Mouse (Mus musculus) G1E (cell line): ENCODE data around the gene Cyp1b1. TPM values are rescaled to one million over a fixed set of nuclear protein-coding genes. Genes with fewer than 3 reads are reported as not detected.
A peak's percentile ranks its signal among the peaks of the same experiment; 100 is the strongest.

Experiments
- ATAC-seq: 2 replicates; pipeline ENCODE4 v1.8.0; 2016; ENCODE audit warnings: mild to moderate bottlenecking; ENCODE audit not compliant: insufficient number of reproducible peaks, poor library complexity, low FRiP score, severe bottlenecking; ENCODE audit errors: extremely low read depth
- DNase-seq: peaks from one replicate; pipeline ENCODE4 v3.0.0; 2012; ENCODE audit warnings: low spot score
- H3K27me3 ChIP-seq: 2 replicates; pipeline ENCODE4 v1.6.1; 2012; ENCODE audit warnings: mild to moderate bottlenecking, low read length, inconsistent platforms; ENCODE audit not compliant: insufficient read depth
- H3K36me3 ChIP-seq: replicated peaks from 2 replicates; pipeline ENCODE3; 2012; ENCODE audit warnings: mild to moderate bottlenecking, inconsistent platforms
- H3K4me1 ChIP-seq: 2 replicates; pipeline ENCODE4 v1.6.1; 2012; ENCODE audit warnings: low read depth, low read length, inconsistent platforms, mixed read lengths; ENCODE audit not compliant: insufficient read depth
- H3K4me3 ChIP-seq: 2 replicates; pipeline ENCODE4 v1.5.1; 2012; ENCODE audit warnings: low read depth, mild to moderate bottlenecking, inconsistent platforms, low read length, moderate library complexity, mixed read lengths
- H3K9me3 ChIP-seq: replicated peaks from 2 replicates; pipeline ENCODE4 v1.6.1; 2012; ENCODE audit warnings: inconsistent platforms
- CTCF ChIP-seq: IDR thresholded peaks from 2 replicates; pipeline ENCODE4 v1.5.1; 2012; ENCODE audit warnings: low read depth, low read length, inconsistent platforms, mixed read lengths
- GATA1 ChIP-seq: IDR thresholded peaks from 2 replicates; pipeline ENCODE4 v1.6.1; 2012; ENCODE audit warnings: borderline replicate concordance, low read length, inconsistent platforms, mixed read lengths
- GATA2 ChIP-seq: IDR thresholded peaks from 2 replicates; pipeline ENCODE4 v1.6.1; 2012; ENCODE audit warnings: low read depth, low read length, inconsistent platforms, borderline replicate concordance
- POLR2AphosphoS5 ChIP-seq: IDR thresholded peaks from 2 replicates; pipeline ENCODE4 v1.6.1; 2012; ENCODE audit warnings: low read depth, low read length, inconsistent platforms; ENCODE audit not compliant: insufficient replicate concordance
- TAL1 ChIP-seq: conservative IDR thresholded peaks from 2 replicates; pipeline ENCODE4 v1.6.1; 2012; ENCODE audit warnings: low read depth, low read length, inconsistent platforms, mixed read lengths
- polyA plus RNA-seq: library from polyadenylated mRNA; stranded (reverse); fragments of >175 nt; gene quantifications from 2 replicates; pipeline ENCODE4 v1.2.3, GENCODE M21; 2012
- total RNA-seq, 2 experiments: library from RNA; stranded (forward) in 1 of 2; stranded (reverse) in 1 of 2; fragments of 200-1000 nt in 1 of 2; fragments of >200 nt in 1 of 2; fragmentation: Nextera tagmentation in 1 of 2; gene quantifications; 2 replicates each; pipeline ENCODE4 v1.2.3; 2014 to 2017

The Cyp1b1 gene
- total and polyA plus RNA-seq, 3 experiments: 0.05 TPM; not detected in 2

GRCm38 (mm10) chr17:79715649-79716143, 835 bp upstream of the Cyp1b1 start:
- peak; percentile 19 for DNase-seq
- TF ChIP-seq CTCF: 0 out of 2 replicates have a peak, but pooled peaks have one; percentile 17
- TF ChIP-seq GATA2: no peak
- Histone ChIP-seq H3K4me1 (0 out of 2 replicates have a peak, but pooled peaks cover 6% of the 10 kb centered on the region), H3K4me3 (no peak overlapping the region), H3K36me3 (no peaks in the 10 kb centered on the region), H3K9me3 (peaks cover 4% of the 10 kb centered on the region), H3K27me3 (peaks cover 12% of the 10 kb centered on the region; the same call in 1 of the 2 replicates)
- peak; percentile 45; the same call in 1 of the 2 replicates for ATAC-seq

GRCm38 (mm10) chr17:79714368-79714895, 429 bp downstream of the Cyp1b1 start:
- DNase-seq (no peak), ATAC-seq (no peak)
- H3K4me3 ChIP-seq: no peak overlapping the region
- H3K9me3 ChIP-seq: peaks cover 4% of the 10 kb centered on the region
- H3K27me3 ChIP-seq: peaks cover 12% of the 10 kb centered on the region; the same call in 1 of the 2 replicates
- H3K36me3 ChIP-seq: no peaks in the 10 kb centered on the region
- TF ChIP-seq POLR2AphosphoS5 (no peak), TAL1 (no peak), GATA2 (no peak), CTCF (no peak), GATA1 (no peak)
- 0 out of 2 replicates have a peak, but pooled peaks cover 6% of the 10 kb centered on the region for H3K4me1 ChIP-seq

GRCm38 (mm10) chr17:79713643-79714367, 1.1 kb downstream of the Cyp1b1 start:
- no peaks in the 10 kb centered on the region for H3K36me3 ChIP-seq
- H3K4me3 ChIP-seq: no peak overlapping the region
- H3K9me3 ChIP-seq: peaks cover 4% of the 10 kb centered on the region
- TF ChIP-seq TAL1: no peak
- no peak for TF ChIP-seq POLR2AphosphoS5
- TF ChIP-seq CTCF: no peak
- no peak for TF ChIP-seq GATA1
- TF ChIP-seq GATA2: no peak
- H3K27me3 ChIP-seq: peaks cover 12% of the 10 kb centered on the region; the same call in 1 of the 2 replicates
- DNase-seq: no peak
- H3K4me1 ChIP-seq: 0 out of 2 replicates have a peak, but pooled peaks cover 6% of the 10 kb centered on the region
- no peak for ATAC-seq

- H3K27me3 ChIP-seq: peaks cover 12% of the 10 kb centered on the region; the same call in 1 of the 2 replicates
- H3K4me3 ChIP-seq: no peak overlapping the region
- H3K36me3 ChIP-seq: no peaks in the 10 kb centered on the region
- ATAC-seq: no peak
- H3K9me3 ChIP-seq: peaks cover 4% of the 10 kb centered on the region
- no peak for TF ChIP-seq GATA2
- DNase-seq: no peak
- H3K4me1 ChIP-seq: 0 out of 2 replicates have a peak, but pooled peaks cover 6% of the 10 kb centered on the region
Measured at GRCm38 (mm10) chr17:79713276-79713642, 1.6 kb downstream of the Cyp1b1 start.

- TF ChIP-seq GATA1 (no peak), TAL1 (no peak), GATA2 (no peak), CTCF (no peak), POLR2AphosphoS5 (no peak)
- Histone ChIP-seq H3K4me3 (no peak overlapping the region), H3K36me3 (no peaks in the 10 kb centered on the region), H3K27me3 (peaks cover 9% of the 10 kb centered on the region; the same call in 1 of the 2 replicates), H3K9me3 (peaks cover 4% of the 10 kb centered on the region), H3K4me1 (0 out of 2 replicates have a peak, but pooled peaks cover 6% of the 10 kb centered on the region)
- ATAC-seq: no peak
- DNase-seq: no peak
Measured at GRCm38 (mm10) chr17:79712536-79712935, 2.3 kb downstream of the Cyp1b1 start.

- Histone ChIP-seq H3K4me1 (0 out of 2 replicates have a peak, but pooled peaks cover 6% of the 10 kb centered on the region), H3K36me3 (no peaks in the 10 kb centered on the region), H3K27me3 (peaks cover 9% of the 10 kb centered on the region; the same call in 1 of the 2 replicates), H3K4me3 (no peak overlapping the region), H3K9me3 (peaks cover 4% of the 10 kb centered on the region)
- TF ChIP-seq GATA1 (no peak), CTCF (no peak), GATA2 (no peak), POLR2AphosphoS5 (no peak), TAL1 (no peak)
- ATAC-seq: no peak
- no peak for DNase-seq
Measured at GRCm38 (mm10) chr17:79711944-79712343, 2.9 kb downstream of the Cyp1b1 start.
